Mouse (Mus musculus) spleen, postnatal 36 days (tissue): Measurements from ENCODE around the gene Tbc1d10a.

ENCODE experiments used
- DNase-seq, 2 experiments: peaks; one replicate each; pipeline ENCODE4 v3.0.0; 2022; ENCODE audit warnings: low spot score in 2 of 2, mixed read lengths in 1 of 2

Gene Tbc1d10a

GRCm38 (mm10) chr11:4237389-4237912, 50.9 kb downstream of the Tbc1d10a start:
- peak; percentile 80 to 81 for DNase-seq

DNA sequence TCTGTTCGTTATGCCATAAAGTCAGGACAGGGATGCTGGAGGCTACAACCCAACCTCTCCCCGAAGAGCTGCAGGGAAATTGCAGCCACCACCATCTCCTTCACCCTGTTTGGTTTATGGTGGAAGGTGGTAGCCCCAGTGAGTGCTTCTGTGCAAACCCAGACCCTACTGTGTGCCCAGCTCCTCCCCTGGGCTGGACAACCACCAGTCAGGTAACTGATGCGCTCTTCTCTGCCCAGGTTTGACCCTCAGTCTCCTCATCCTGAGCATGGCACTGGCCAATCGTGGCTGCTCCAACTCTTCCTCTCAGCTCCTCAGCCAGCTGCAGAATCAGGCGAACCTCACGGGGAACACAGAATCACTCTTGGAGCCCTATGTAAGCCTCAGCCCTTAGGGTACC, 51.6 kb downstream of the Tbc1d10a start:
- DNase-seq, result no peak

DNA sequence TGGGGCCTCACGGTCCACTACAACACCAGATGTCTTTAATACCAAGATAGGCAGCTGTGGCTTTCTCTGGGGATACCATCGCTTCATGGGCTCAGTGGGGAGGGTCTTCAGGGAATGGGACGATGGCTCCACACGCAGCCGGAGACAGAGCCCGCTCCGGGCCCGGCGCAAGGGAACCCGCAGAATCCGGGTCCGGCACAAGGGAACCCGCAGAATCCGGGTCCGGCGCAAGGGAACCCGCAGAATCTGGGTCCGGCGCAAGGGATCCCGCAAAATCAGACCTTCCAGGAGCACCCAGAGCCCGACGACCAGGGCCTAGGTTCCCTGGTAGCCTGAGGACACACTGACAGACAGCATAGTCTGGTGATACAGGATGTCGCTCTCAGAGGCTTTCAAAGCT, 53.1 kb downstream of the Tbc1d10a start:
- no peak for DNase-seq

- DNase-seq, result no peak
These were observed 53.6 kb downstream of the Tbc1d10a start for GRCm38 (mm10) chr11:4240151-4240550.

DNA sequence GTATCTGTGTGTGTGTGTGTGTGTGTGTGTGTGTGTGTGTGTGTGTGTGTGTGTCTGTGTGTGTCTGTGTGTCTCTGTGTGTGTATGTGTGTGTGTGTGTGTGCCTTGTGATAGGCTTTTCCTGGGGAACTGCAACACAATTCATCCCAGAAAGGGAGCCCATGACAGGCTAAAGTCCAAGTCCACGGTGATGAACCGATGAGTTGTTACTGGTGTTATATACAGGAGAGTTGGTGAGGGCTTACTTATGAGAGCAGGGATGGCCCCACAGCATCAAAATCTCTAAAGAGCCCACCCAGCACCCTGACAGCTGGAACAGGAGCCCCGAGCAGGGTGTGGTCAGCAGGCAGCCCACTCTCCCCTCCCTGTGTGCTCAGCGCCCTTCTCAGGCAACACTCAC, 54.6 kb downstream of the Tbc1d10a start:
- DNase-seq, result no peak

DNA sequence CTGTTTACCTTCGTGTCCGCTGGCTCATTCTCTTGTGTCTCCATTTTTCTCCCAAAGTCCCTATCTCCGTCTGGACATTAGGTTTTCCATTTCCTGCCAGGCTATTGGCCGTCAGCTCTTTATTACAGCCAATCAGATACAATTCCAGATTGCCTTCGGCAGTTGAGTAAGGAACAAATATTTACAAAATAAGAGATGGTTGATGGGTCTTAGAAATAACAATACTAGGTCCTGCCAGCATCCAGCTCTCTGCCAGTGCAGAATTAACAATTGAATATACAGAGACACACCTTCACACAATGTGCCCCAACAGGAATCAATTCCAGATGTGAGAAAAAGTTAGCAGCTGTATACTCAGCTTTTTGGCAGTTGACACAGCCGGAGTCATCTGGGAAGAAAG, 59.5 kb downstream of the Tbc1d10a start:
- no peak for DNase-seq

DNA sequence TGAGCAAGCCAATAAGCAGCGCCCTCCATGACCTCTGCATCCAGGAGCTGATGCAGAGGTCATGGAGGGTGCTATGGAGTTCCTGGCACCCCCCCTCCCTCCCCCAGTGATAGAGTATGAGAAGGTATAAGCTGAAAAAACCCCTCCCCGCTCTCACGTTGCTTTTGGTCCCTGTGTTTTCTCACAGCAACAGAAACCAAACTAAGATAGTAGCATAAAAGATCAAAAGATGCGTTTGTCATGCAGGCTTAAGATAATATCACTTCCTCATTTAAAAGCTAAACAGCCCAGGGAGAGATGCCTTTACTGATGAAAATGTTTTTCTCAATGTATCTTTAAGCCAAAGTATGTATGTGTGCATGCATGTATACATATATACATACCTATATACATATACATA, 60.0 kb downstream of the Tbc1d10a start:
- no peak for DNase-seq

GRCm38 (mm10) chr11:4247201-4247959, 60.8 kb downstream of the Tbc1d10a start:
- DNase-seq, result no peak

DNA sequence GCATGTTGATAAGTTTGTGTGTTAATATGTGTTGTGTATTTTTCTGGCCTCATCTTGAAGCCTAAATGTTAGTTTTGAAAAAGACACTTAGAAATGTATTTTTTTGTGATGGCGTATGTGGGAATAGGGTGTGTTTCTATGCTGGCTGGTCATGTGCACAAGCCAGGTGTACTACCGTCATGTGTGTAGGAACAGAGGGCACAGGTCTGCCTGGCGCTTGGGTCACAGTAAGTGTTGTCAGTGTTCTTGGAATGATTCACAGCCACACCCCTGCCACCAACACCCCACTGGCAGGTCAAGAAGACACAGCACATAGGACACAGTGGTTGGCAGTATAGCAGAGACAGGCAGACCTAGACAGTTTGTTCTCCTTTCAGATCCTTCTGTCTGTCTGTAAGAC, 62.6 kb downstream of the Tbc1d10a start:
- no peak for DNase-seq

GRCm38 (mm10) chr11:4250290-4250689, 63.7 kb downstream of the Tbc1d10a start:
- no peak for DNase-seq

- no peak for DNase-seq
These were observed 64.8 kb downstream of the Tbc1d10a start for GRCm38 (mm10) chr11:4251376-4251775.

DNA sequence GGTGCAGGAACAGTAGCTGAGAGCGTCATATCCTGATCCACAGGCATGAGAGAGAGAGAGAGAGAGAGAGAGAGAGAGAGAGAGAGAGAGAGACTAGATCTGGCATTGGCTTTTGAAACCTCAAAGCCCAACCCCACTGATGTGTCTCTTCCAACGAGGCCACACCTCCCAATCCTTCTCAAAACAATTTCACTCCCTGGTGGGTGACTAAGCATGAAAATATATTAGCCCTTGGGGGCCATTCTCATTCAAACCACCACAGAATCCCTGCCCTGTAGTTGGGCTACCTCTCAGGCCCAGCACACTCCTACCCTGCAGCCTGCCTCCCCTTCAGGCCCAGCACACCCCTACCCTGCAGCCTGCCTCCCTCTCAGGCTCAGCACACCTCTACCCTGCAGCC, 66.3 kb downstream of the Tbc1d10a start:
- no peak for DNase-seq

- DNase-seq, result no peak
These were observed 70.4 kb downstream of the Tbc1d10a start, which contains the start of gene Lif for GRCm38 (mm10) chr11:4256846-4257607. Gene Lif, plus strand, starts transcription at chr11:4257557.

DNA sequence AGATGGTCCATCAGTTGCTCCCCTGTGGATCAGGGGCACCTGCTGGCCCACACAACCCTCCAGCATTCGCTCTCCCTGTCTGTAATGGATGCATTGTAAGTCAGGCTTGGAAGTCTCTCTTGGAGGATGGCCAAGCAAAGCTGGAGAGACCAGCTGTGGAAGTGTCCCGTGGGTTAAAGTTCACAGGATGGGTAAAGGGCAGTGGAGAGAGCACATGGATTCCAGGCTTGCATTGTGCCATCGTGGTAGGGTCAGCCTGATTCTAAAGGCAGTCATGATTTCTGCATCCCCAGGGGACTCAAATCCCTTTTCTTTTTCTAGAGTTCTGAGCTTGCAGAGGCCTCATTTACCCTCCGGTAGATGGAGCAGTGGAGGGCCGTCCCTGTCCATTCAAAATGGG, 71.2 kb downstream of the Tbc1d10a start:
- DNase-seq, result no peak

DNA sequence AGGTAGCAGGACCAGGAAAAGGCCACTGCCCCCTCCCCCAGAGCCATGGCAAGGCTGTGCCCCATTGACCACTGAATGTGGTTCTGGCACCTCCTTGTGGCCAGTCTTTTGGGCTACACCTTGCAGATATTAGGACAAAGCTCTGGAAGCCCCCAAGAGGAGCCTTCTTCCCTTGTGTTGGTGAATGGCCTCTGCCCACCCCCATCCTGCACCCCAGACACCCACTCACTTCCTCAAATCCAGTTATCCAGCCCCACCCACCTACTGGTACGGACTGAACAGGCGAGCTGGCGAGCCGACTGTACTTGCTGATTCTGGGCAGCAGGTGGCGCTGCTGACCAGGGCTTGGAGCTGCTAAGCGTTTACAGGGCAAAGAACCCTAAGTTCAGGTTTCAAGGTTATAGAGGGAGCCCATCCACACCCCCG, 72.1 kb downstream of the Tbc1d10a start:
- peak; percentile 75 to 76 for DNase-seq

DNA sequence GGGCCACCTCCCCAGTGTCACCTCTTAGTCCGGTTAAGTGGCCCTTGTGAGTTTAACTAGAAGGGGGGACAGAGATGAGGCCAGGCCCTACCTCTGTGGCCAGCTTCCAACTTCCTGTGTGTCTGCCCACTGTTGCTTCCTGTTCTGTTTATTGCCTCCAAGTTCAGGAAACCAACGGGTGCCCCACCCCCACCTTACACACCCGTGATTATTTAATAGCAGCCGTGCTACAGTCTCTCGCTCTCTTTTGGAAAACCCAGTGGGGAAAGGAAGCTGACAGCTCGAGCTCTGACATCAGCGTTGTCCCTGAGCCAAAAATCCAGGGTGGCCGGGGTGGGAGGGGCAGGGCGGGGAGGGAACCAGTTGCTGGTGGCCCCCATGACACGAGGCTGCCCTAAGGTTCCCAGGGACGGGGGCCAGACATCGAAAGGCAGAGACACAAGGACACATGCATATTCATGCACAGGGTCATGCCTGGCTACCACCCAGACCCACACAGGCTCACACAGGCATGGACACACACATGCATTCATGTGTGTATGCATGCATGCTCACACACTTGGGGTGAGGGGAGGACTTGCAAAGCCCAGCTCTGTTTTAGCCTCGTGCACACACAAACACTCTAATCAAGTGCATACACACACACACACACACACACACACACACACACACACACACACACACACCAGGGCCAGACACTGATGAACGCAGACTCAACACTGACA, 74.0 kb downstream of the Tbc1d10a start:
- DNase-seq, result no peak

- peak; percentile 45 to 49 for DNase-seq
These were observed 74.6 kb downstream of the Tbc1d10a start for GRCm38 (mm10) chr11:4261188-4261494.

DNA sequence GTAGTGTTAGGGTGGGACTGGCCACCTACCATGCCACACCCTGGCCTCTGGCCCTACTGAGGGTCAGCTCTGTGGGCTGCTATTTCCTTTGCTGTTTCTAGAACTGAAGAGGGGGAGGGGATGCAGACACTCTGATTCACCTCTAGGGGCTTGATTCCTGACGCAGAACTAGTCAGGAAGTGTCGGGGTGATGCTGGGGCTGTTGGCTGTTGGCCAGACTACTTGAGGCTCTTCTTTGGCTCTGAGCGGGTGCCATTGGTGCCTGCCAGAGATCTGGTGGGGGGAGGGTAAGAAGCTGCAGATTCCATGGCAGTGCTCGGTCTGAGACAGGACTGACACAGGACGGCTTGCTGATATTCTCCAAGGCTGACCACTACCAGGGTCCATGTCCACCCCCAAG, 75.4 kb downstream of the Tbc1d10a start:
- DNase-seq, result no peak

- DNase-seq, result no peak
These were observed 76.3 kb downstream of the Tbc1d10a start for GRCm38 (mm10) chr11:4262847-4263246.

DNA sequence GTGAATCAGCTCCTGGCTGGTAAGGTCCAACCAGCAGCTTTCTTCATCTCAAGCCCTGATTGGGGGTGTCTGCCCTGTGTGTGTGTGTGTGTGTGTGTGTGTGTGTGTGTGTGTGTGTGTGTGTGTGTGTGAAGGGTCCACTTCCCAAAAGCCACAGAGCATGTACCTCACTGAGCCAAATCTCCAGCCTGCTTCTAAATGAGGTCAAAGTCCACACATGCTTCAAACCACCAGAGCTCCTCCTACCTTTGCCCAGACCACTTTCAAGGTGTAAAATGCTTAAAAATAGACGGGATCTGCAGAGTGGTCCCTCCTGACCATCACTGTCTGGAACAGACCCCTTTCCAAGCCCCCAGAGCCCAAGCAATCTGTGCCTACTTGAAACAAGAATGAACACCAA, 76.7 kb downstream of the Tbc1d10a start:
- no peak for DNase-seq

GRCm38 (mm10) chr11:4264066-4264465, 77.5 kb downstream of the Tbc1d10a start:
- no peak for DNase-seq
